Mouse (Mus musculus) megakaryocyte, embryonic 14.5 days (primary cell): ENCODE measurements around the gene Rtn2.

Experiments
- FLI1 ChIP-seq: IDR thresholded peaks from 2 replicates; pipeline ENCODE4 v1.6.1; 2012; ENCODE audit warnings: low read length, inconsistent platforms, mixed read lengths
- GATA1 ChIP-seq: IDR thresholded peaks from 3 replicates; pipeline ENCODE4 v1.6.1; 2012; ENCODE audit warnings: mixed read lengths, low read length, inconsistent platforms, borderline replicate concordance

DNA sequence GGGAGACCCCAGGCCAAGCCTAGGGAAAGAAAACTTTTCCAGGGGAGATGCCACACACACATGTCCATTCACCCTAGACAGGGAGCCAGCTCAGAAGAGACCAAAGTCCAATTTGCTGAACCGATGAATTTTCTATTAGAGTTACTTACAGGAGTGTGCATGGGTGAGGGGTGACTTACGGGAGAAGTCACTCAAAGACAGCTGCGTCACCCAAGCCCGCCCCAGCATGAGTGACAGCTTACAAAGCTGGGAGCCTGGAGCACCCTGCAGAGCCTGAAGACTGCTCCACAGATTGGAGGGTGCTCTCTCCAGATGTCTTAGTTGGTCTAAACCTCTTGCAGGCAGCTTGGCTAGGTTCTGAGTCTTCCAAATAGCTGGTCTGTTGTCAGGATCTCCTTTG is 29.6 kb downstream of the Rtn2 start:
- TF ChIP-seq GATA1 (no peak), FLI1 (no peak)
